Mouse (Mus musculus): Measurements from ENCODE around the gene Rnase1.
A peak's percentile ranks its signal among the peaks of the same experiment; 100 is the strongest.

Rnase1 gene

DNA sequence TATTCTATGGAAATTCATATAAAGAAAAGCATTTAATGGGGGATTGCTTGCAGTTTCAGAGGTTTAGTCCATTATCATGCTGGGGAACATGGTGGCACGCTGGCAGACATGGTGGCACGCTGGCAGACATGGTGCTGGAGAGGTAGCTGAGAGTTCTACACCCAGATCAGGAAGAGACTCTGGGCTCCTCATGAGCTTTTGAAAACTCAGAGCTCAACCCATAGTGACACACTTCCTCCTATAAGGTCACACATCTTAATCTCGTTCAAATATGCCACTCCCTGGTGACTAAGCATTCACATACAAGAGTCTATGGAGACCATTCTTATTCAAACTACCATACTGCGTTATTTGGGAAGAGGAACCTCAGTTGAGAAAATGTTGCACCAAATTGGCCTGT, 14.2 kb downstream of the Rnase1 start:
- DNase-seq = no peak

- DNase-seq = no peak
Observed at GRCm38 (mm10) chr14:51131086-51131815, 15.3 kb downstream of the Rnase1 start.

DNA sequence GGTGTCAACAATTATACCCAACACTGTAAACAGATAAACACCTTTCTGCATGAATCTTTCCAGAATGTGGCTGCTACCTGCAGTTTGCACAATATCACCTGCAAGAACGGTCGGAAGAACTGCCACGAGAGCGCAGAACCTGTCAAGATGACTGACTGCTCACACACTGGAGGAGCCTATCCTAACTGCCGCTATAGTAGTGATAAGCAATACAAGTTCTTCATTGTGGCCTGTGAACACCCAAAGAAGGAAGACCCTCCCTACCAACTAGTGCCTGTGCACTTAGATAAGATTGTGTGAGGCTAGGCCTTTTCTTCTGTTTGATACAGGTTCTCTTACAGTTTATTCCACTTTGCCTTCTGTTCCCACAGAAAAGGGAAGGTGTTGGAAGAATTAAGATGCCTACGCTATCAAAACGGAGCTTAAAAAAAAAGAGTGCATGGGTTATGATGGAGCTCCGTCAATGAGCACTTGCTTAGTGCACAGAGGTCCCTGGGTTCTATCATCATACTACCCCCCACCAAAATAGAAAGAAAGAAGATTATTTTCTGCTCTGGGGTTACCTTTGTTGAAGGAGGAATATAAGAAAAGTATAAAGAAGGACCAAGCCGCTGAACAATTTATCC, 16.2 kb downstream of the Rnase1 start:
- no peak for DNase-seq

GRCm38 (mm10) chr14:51129624-51129975, 17.0 kb downstream of the Rnase1 start:
- DNase-seq = no peak

GRCm38 (mm10) chr14:51128775-51129623, 17.6 kb downstream of the Rnase1 start:
- no peak for DNase-seq

DNA sequence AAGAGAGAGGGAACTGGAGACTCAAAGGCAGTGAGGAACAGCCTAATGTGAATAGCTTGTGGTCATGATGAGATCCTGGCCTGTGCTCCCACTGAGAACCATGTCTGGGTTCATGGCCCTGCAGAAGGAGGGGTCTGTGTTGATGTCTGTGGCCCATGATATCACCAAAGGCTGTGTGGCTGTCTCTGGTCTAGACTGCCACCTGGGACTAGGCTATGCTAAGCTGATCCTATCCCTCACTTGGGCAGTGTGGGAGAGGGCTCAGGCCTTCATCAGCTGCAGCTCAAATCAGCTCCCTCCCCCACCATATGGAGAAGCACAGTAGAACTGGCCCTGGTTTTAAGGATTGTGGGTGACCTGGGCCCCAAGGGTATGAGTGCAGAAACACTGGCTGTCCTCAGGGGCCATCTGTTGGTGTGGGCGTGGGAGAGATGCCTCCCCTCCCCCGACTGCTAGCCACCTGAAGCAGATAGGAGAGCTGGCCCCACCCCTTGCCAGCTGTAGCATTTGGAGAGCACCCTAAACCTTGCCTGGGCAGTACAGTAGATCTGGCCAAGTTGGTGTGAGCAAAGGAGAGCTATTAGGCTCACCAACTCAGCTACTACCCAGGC, 18.8 kb downstream of the Rnase1 start:
- DNase-seq = no peak

DNA sequence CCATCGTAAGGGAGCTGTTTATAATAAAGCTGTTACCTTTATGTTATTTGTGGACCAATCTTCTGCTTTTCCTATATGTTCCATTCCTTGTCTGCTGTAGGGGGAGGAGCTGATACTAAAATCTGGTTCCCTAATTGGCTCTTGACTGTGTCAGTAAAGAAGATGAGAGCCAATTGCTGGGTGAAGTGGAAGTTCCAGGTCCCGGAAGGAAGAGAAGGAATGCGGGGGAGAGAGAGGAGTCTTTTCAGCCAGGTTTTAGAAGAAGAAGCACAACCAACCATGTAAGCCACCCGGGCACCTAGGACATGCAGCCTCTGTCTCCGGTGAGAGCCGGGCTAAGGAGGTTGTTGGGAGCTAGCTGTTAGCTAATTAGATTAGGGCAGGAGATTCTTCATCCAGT, 20.9 kb downstream of the Rnase1 start:
- no peak for DNase-seq

- DNase-seq = peak; percentile 51
Observed at GRCm38 (mm10) chr14:51113916-51114560, 32.5 kb downstream of the Rnase1 start, which contains the start of gene Eddm3b. Eddm3b (plus strand) TSS chr14:51114426.

DNA sequence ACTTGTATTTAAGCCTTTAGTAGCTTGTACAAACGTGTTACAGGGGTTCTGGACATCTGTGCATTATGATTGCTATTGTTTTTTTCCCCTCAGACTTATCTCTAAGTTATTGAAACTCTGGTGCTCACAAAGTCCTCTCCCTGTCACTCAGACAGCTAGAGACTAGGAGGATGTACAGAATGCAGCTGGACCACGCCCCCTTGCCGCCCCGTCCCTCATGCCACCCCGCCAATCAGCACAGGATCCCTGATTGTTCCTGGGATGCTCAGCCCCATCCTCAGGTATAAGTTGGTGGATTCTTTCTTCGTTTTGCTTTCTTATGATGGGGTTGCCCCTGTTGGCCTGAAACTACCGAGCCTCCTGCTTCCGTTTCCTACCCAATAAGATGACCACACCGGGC, 33.1 kb downstream of the Rnase1 start:
- DNase-seq = no peak

DNA sequence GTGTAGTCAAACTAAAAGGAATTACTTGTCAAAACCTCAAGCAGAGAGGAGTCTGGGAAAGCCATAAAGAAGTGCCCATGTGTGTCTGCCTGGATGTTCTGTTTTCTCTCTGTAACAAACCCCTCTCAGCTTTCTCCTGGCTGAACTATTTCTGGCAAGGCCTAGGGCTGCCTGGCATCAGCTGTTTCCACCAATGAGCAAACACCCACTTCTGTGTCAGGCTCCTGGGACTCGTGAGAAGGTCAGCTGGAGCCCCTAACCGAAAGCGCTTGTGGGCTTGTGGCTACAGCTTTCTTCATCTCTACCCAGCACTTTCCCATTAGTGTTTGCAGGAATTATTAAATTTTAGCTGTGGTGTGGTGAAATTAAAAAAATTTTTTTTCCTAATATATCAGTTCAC, 34.6 kb downstream of the Rnase1 start:
- DNase-seq = no peak

- no peak for DNase-seq
Observed at GRCm38 (mm10) chr14:51106449-51106967, 40.1 kb downstream of the Rnase1 start.

DNA sequence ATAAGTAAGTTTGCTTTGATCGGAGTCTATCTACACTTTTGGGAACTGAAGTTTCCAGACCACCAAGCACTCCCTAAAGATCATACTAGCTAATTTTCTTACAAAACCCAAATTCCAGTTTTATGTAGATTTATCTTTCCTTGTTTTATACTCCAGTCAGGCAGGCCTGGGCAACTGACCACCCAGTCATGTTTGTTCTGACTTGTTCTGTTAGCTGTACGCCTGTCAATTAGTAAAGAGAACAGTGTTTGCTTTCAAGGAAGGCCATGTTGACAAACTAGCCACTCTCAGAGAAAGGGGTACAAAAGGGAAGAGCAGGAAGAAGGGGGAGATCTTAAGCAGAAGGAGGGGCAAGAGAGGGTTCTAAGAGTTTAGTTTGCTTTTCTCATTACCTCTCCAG, 42.2 kb downstream of the Rnase1 start:
- no peak for DNase-seq

DNA sequence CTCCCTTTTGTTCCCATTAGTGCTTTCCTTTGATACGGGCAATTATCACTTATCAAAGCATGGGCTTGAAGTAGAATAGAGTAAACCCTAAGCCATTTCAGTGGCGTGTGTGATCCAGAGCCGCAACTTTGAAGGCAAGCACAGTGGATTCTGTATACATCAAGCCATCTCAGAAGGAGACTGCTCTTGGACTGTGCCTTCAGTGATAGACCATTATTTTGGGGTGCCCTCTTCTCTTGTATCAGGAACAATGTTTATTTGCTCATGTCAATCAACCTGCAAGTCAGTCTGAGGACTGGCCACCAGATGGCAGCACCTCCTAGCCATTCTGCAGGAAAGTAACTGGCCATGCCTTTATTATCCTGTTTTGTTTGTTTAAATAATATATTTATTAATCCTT, 43.4 kb downstream of the Rnase1 start:
- DNase-seq = peak; percentile 71

DNA sequence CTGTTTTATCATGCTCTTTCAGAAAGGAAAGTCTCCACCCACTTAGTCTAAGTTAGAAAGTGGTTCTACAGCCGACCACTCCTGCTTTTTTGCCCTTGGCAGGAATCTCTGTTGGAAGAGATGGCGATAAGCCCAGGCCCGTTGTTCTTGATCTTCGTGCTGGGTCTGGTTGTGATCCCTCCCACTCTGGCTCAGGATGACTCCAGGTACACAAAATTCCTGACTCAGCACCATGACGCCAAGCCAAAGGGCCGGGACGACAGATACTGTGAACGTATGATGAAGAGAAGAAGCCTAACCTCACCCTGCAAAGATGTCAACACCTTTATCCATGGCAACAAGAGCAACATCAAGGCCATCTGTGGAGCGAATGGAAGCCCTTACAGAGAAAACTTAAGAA, 45.3 kb downstream of the Rnase1 start:
- no peak for DNase-seq

DNA sequence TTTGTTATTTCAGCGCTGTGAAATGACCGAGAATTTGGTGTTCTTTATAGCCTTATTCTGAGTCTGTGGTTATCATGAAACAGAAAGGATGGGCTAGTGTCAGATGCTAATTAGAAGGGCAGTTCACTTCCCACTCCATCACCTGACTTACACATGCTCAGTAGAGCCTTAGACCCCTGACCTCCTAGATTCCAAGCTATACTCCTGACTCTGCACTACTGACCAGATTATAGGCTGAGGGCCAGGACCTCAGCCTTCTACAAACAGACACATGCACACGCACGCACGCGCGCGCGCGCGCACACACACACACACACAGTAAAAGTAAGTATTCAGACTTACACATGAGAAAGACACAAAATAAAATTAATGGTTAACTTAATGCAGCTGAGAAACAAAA, 47.7 kb downstream of the Rnase1 start:
- DNase-seq = no peak

GRCm38 (mm10) chr14:51098300-51098699, 48.3 kb downstream of the Rnase1 start:
- peak; percentile 89 for DNase-seq

GRCm38 (mm10) chr14:51095736-51096524, 50.7 kb downstream of the Rnase1 start:
- DNase-seq = peak; percentile 55
